Mouse (Mus musculus) midbrain, embryonic 11.5 days (tissue): ENCODE results near the gene Gm28269. TPM values are rescaled to one million over a fixed set of nuclear protein-coding genes. Genes with fewer than 3 reads are reported as not detected.
A peak's percentile ranks its signal among the peaks of the same experiment; 100 is the strongest.

Source experiments
- ATAC-seq: fragments of 200-750 bp; cut with Nextera tagmentation; 2 replicates; pipeline ENCODE4 v1.8.0; 2017; ENCODE audit warnings: moderate TSS enrichment, moderate library complexity; ENCODE audit not compliant: low FRiP score
- DNase-seq: peaks from one replicate; pipeline ENCODE4 v3.0.0; 2015; ENCODE audit warnings: low spot score; ENCODE audit errors: missing footprints
- H3K27ac ChIP-seq: fragments of 300-500 bp; sonication (generic); 2 replicates; pipeline ENCODE4 v1.5.1; 2014; ENCODE audit warnings: low read depth, low read length
- H3K27me3 ChIP-seq: fragments of 300-500 bp; sonication (generic); 2 replicates; pipeline ENCODE4 v1.6.1; 2014; ENCODE audit warnings: mild to moderate bottlenecking, low read length, moderate library complexity, mixed read lengths; ENCODE audit not compliant: control insufficient read depth, insufficient read depth
- H3K36me3 ChIP-seq: fragments of 300-500 bp; sonication (generic); 2 replicates; pipeline ENCODE4 v1.6.1; 2014; ENCODE audit warnings: mild to moderate bottlenecking, low read length, moderate library complexity, mixed read lengths; ENCODE audit not compliant: control insufficient read depth, insufficient read depth
- H3K4me1 ChIP-seq: fragments of 300-500 bp; sonication (generic); 2 replicates; pipeline ENCODE4 v1.6.1; 2014; ENCODE audit warnings: low read length; ENCODE audit not compliant: control insufficient read depth, insufficient read depth
- H3K4me2 ChIP-seq: fragments of 300-500 bp; sonication (generic); 2 replicates; pipeline ENCODE4 v1.6.1; 2014; ENCODE audit warnings: mild to moderate bottlenecking, moderate library complexity
- H3K4me3 ChIP-seq: fragments of 300-500 bp; sonication (generic); 2 replicates; pipeline ENCODE4 v1.5.1; 2014; ENCODE audit warnings: low read depth, low read length
- H3K9ac ChIP-seq: fragments of 300-500 bp; sonication (generic); 2 replicates; pipeline ENCODE4 v1.6.1; 2014; ENCODE audit warnings: low read length
- H3K9me3 ChIP-seq: fragments of 300-500 bp; sonication (generic); 2 replicates; pipeline ENCODE4 v1.6.1; 2016; ENCODE audit warnings: low read length; ENCODE audit not compliant: control insufficient read depth
- WGBS: fragments of 180-500 bp; shearing (Covaris S2); extraction: QIAGEN DNeasy Blood & Tissue Kit; methylation state at CpG from one replicate; pipeline ENCODE4 v1.1.7; 2014; 5-methylcytosine and 5-hydroxymethylcytosine counted together
- polyA plus RNA-seq: library from polyadenylated mRNA; unstranded; fragments of >200 nt; fragmentation: Nextera tagmentation; extraction: Ambion mirVana; gene quantifications from 2 replicates; pipeline ENCODE4 v1.2.1, GENCODE M21; 2014

Gm28269 gene
- not detected in 2 replicates for polyA plus RNA-seq

DNA sequence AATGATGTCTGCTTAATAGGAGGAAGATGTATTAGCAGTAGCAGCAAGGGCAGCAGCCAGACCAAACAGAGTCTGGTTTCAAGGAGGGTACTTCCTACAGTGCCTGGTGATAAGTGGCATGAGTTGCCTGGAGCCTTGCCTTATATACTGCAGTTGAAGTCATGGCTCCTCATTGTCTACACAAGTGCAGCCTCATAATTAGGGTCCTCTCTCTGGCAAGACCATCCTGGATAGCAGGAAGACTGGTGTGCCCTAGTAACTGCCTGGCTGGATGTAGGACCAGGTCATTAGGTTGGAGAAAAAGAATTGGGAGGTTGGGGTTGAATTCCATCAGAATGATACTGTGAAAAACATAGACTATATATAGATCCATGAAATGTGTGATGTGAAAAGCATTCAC, at the start of gene Gm28269:
TSS of gene Gm28269 (minus strand) at position 101 of the 400 bp plus-strand sequence.
- Histone ChIP-seq H3K4me2 (no peak within 1 kb of the TSS), H3K9ac (no peak within 1 kb of the TSS), H3K9me3 (no peaks in the 10 kb centered on the region), H3K4me3 (no peak within 1 kb of the TSS), H3K36me3 (no peaks in the 10 kb centered on the region), H3K4me1 (no peaks in the 10 kb centered on the region), H3K27ac (no peak within 1 kb of the TSS), H3K27me3 (no peaks in the 10 kb centered on the region)
- ATAC-seq = no peak
- DNase-seq = no peak

DNA sequence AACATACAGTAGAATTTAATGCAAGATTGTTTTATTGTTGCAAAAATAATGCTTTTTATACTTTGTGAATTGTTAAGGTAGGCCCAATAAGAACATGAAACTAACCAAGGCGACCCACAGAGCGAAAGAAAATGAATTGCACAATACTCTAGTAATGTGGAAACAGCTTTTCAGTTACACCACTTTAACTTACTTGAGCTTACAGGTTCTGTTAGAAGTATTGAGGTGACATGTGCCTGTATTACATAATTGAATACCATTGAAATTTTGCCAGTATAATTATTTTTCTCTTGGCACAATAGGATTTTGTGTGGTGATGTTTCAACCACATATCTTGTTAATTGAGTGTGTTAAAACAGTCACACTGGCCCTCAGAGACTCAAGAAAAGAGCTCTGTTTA, 28.0 kb downstream of the Gm28269 start:
- ATAC-seq = no peak
- no peaks in the 10 kb centered on the region for H3K27me3 ChIP-seq
- no peaks in the 10 kb centered on the region for H3K9me3 ChIP-seq
- H3K4me3 ChIP-seq = no peak overlapping the region
- H3K36me3 ChIP-seq = no peaks in the 10 kb centered on the region
- no peak for DNase-seq
- no peak overlapping the region for H3K27ac ChIP-seq
- no peak overlapping the region for H3K9ac ChIP-seq
- no peaks in the 10 kb centered on the region for H3K4me1 ChIP-seq
- 97% methylated on average over 2 of the region's 2 CpGs for WGBS
- H3K4me2 ChIP-seq = no peak overlapping the region

DNA sequence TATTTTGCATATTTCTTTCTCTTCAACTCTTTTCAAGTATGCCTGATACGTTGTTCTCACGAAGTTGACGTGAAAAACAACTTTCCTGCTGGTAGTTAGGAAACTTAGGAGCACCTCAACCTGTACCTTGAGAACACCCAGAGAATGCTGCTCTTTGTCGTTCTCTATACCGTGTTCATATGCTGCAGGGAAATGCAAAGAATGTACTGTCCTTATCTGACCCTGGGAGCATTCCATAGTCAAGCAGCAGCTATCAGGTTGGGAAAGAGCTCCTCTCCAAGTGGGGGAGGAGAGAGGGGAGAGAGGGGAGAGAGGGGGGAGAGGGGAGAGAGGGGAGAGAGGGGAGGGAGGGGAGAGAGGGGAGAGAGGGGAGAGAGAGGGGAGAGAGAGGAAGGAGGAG, 29.6 kb downstream of the Gm28269 start:
- ATAC-seq (no peak), DNase-seq (no peak)
- Histone ChIP-seq H3K4me3 (no peak overlapping the region), H3K9me3 (no peaks in the 10 kb centered on the region), H3K36me3 (no peaks in the 10 kb centered on the region), H3K4me2 (no peak overlapping the region), H3K27ac (no peak overlapping the region), H3K27me3 (no peaks in the 10 kb centered on the region), H3K4me1 (no peaks in the 10 kb centered on the region), H3K9ac (no peak overlapping the region)
- 63% methylated on average over 5 of the region's 5 CpGs for WGBS

DNA sequence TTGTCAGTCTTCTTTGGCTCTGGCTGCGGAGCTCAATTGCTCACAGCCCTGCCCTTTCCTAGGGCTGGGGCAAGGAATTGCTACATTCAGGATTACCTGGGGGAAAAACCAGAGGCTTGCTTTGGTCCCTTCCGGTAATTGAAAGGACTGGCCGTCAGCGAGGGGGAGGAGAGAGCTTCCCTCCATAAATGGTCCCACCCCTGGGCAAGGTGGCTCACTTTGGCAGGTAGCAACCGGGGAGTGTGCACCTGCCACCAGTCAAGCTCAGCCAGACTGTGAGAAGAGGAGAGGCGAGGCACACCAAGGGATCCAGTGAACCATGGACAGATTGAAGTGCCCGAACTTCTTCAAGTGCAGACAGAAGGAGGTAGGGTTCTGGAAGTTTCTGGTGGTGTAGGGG, 30.1 kb downstream of the Gm28269 start, which contains the start of gene Slc6a14:
TSS of gene Slc6a14 (plus strand) at position 68 of the 400 bp plus-strand sequence.
- no peak within 1 kb of the TSS for H3K4me2 ChIP-seq
- no peaks in the 10 kb centered on the region for H3K9me3 ChIP-seq
- no peaks in the 10 kb centered on the region for H3K36me3 ChIP-seq
- H3K4me3 ChIP-seq = no peak within 1 kb of the TSS
- no peaks in the 10 kb centered on the region for H3K27me3 ChIP-seq
- no peaks in the 10 kb centered on the region for H3K4me1 ChIP-seq
- H3K9ac ChIP-seq = no peak within 1 kb of the TSS
- H3K27ac ChIP-seq = no peak within 1 kb of the TSS
- WGBS = 80% methylated on average over 7 of the region's 7 CpGs
- ATAC-seq (no peak), DNase-seq (no peak)

DNA sequence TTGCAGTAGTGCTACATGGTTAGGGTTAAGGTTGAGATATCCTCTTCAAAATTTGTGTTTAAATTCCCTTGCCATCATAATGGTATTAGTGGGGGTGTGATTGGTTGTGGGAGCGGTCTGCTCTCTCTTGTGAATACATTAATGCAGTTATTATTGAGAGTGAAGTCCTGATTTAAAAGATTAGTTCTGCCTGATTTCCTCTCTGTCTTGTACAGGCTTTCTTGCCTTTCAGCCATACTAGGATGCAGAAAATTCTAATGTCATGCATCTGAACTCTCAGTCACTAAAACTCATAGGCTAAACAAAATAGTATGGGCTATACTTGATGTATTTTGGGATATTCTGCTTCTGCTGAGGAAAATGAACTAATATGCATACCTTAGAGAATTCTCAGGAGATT, 40.4 kb downstream of the Gm28269 start:
- ATAC-seq = peak; percentile 30; the same call in 1 of the 2 replicates
- Histone ChIP-seq H3K27ac (no peak overlapping the region), H3K27me3 (no peaks in the 10 kb centered on the region)

DNA sequence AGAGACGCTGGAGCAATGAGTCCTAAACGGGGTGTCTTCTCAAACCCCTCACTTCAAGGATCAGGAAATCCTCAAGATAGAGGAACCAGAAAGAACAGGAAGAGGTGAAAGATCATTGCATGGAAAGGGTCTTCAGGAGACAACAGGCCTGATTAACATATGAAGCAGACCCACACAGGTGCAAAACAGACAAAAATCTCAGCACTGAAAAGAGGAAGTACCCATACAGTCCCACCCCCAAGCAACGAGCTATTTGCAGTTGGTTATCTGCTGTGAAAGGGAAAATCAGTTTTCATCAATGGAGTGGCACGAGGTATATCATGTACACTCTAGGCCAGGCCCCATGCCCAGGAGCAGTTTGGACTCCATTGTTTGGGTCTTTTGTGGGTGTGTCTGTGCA, 43.3 kb downstream of the Gm28269 start:
- Histone ChIP-seq H3K36me3 (no peaks in the 10 kb centered on the region), H3K4me1 (no peaks in the 10 kb centered on the region), H3K27me3 (no peaks in the 10 kb centered on the region), H3K27ac (no peak overlapping the region), H3K9ac (no peak overlapping the region), H3K4me2 (no peak overlapping the region), H3K4me3 (no peak overlapping the region), H3K9me3 (no peaks in the 10 kb centered on the region)
- WGBS = 81% methylated on average over 4 of the region's 4 CpGs
- ATAC-seq (no peak), DNase-seq (no peak)

More for the DNA sequence above, 40.4 kb downstream of the Gm28269 start:
- DNase-seq = no peak
- Histone ChIP-seq H3K9ac (no peak overlapping the region), H3K4me2 (no peak overlapping the region), H3K4me3 (no peak overlapping the region), H3K4me1 (no peaks in the 10 kb centered on the region), H3K36me3 (no peaks in the 10 kb centered on the region), H3K9me3 (no peaks in the 10 kb centered on the region)
- 72% methylated on average over 1 of the region's 1 CpGs for WGBS

DNA sequence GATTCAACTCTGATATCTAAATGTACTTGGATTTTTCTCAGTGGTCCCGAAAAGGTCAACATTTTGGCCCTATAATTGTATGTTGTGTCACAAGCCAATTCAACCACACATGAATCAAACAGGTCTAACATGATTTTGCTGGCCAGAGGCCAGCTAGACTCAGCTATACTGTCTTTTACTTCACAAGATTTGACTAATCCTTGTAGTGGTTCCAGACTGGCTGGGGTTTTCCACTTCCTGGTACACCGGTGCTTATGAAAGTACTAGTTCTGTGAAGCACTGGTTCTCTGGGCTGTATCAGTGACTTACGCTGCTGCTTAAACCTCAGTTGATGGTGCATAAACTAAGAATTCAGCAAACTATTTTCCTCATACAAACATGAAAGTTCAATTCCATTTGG, 49.2 kb downstream of the Gm28269 start:
- H3K4me1 ChIP-seq = no peaks in the 10 kb centered on the region
- WGBS = 92% methylated on average over 3 of the region's 3 CpGs
- no peak for ATAC-seq

DNA sequence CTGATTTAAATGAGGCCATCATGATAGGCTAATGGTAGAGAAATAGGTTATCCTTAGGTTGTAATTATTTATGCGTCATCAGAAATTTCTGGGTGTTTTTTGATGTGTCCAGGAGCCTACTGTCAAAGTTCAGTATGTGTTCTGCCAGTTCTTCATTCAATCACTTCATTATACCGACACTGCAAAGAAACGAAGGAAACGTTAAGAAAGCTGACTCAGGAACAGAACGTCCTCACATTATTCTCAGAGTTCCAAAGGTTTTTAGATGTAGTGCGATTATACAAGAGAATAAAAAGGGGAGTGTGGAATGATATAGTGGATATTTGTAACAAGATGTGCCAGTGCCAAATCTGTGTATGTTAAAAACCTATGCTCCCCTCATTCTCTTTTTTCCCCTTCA, 49.7 kb downstream of the Gm28269 start:
- DNase-seq = no peak
- no peaks in the 10 kb centered on the region for H3K4me1 ChIP-seq
- WGBS = 82% methylated on average over 6 of the region's 6 CpGs
- no peaks in the 10 kb centered on the region for H3K36me3 ChIP-seq
- H3K9ac ChIP-seq = no peak overlapping the region
- no peaks in the 10 kb centered on the region for H3K27me3 ChIP-seq
- H3K9me3 ChIP-seq = no peaks in the 10 kb centered on the region
- no peak overlapping the region for H3K4me3 ChIP-seq
- no peak overlapping the region for H3K27ac ChIP-seq
- no peak for ATAC-seq
- no peak overlapping the region for H3K4me2 ChIP-seq

More for the DNA sequence above, 49.2 kb downstream of the Gm28269 start:
- no peaks in the 10 kb centered on the region for H3K36me3 ChIP-seq
- no peak overlapping the region for H3K4me3 ChIP-seq
- DNase-seq = no peak
- H3K27ac ChIP-seq = no peak overlapping the region
- H3K9ac ChIP-seq = no peak overlapping the region
- no peaks in the 10 kb centered on the region for H3K9me3 ChIP-seq
- H3K27me3 ChIP-seq = no peaks in the 10 kb centered on the region
- no peak overlapping the region for H3K4me2 ChIP-seq
